Mouse (Mus musculus): ENCODE measurements around the gene Cabp2. TPM values are rescaled to one million over a fixed set of nuclear protein-coding genes. Genes with fewer than 3 reads are reported as not detected.

The Cabp2 gene
- polyA plus RNA-seq, 1 experiment from 2014 or later: not detected

- Histone ChIP-seq H3K4me1 (ENCODE audit: control insufficient read depth, insufficient read depth, low read depth, low read length) (no peaks in the 10 kb centered on the region), H3K4me2 (ENCODE audit: low read length) (no peak overlapping the region), H3K36me3 (ENCODE audit: control insufficient read depth, insufficient read depth, low read length) (no peaks in the 10 kb centered on the region), H3K27me3 (replicated peaks; ENCODE audit: control insufficient read depth, insufficient read depth, low read length) (no peaks in the 10 kb centered on the region), H3K27ac (ENCODE audit: low read depth, low read length) (no peak overlapping the region), H3K9me3 (ENCODE audit: control insufficient read depth, low read length) (no peaks in the 10 kb centered on the region), H3K9ac (ENCODE audit: low read depth, low read length) (no peak overlapping the region), H3K4me3 (ENCODE audit: low read length) (no peak overlapping the region)
- WGBS: 90% methylated on average over 8 of the region's 8 CpGs
- ATAC-seq: no peak
These were observed 10.6 kb upstream of the Cabp2 start for GRCm38 (mm10) chr19:4070756-4071155.

DNA sequence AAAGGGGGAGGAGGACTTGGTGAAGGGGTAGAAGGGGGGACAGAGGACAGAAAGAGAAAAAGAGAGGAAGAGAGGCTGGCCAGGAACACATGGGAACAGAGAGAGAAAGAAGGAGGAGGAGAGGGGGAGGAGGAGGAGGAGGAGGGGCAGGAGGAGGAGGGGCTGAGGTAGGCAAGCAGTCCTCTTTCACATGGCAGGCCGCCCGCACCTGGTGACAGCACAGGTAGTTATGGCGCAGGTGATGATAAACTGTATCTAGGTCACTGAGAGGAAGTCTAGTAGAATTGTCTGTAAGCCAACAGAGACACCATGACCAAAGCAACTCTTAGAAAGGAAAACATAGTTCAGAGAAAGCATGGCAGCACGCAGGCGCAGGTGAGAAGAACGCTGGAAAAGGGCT is 10.0 kb upstream of the Cabp2 start:
- no peak for ATAC-seq
- 98% methylated on average over 6 of the region's 6 CpGs for WGBS
- H3K27me3 ChIP-seq (replicated peaks; ENCODE audit: control insufficient read depth, insufficient read depth, low read length): no peaks in the 10 kb centered on the region
- H3K4me1 ChIP-seq (ENCODE audit: control insufficient read depth, insufficient read depth, low read depth, low read length): no peaks in the 10 kb centered on the region
- H3K4me3 ChIP-seq (ENCODE audit: low read length): no peak overlapping the region
- H3K9me3 ChIP-seq (ENCODE audit: control insufficient read depth, low read length): no peaks in the 10 kb centered on the region
- H3K36me3 ChIP-seq (ENCODE audit: control insufficient read depth, insufficient read depth, low read length): no peaks in the 10 kb centered on the region
- no peak overlapping the region for H3K27ac ChIP-seq (ENCODE audit: low read depth, low read length)
- H3K9ac ChIP-seq (ENCODE audit: low read depth, low read length): no peak overlapping the region
- H3K4me2 ChIP-seq (ENCODE audit: low read length): no peak overlapping the region

GRCm38 (mm10) chr19:4072706-4073424 is 8.5 kb upstream of the Cabp2 start:
- no peak overlapping the region for H3K4me3 ChIP-seq (ENCODE audit: low read length)
- no peak overlapping the region for H3K9ac ChIP-seq (ENCODE audit: low read depth, low read length)
- H3K27ac ChIP-seq (ENCODE audit: low read depth, low read length): no peak overlapping the region
- no peaks in the 10 kb centered on the region for H3K9me3 ChIP-seq (ENCODE audit: control insufficient read depth, low read length)
- H3K27me3 ChIP-seq (replicated peaks; ENCODE audit: control insufficient read depth, insufficient read depth, low read length): no peaks in the 10 kb centered on the region
- H3K36me3 ChIP-seq (ENCODE audit: control insufficient read depth, insufficient read depth, low read length): no peaks in the 10 kb centered on the region
- no peak overlapping the region for H3K4me2 ChIP-seq (ENCODE audit: low read length)
- H3K4me1 ChIP-seq (ENCODE audit: control insufficient read depth, insufficient read depth, low read depth, low read length): no peaks in the 10 kb centered on the region
- WGBS: 82% methylated on average over 6 of the region's 6 CpGs
- no peak for ATAC-seq

- Histone ChIP-seq H3K36me3 (ENCODE audit: control insufficient read depth, insufficient read depth, low read length) (no peaks in the 10 kb centered on the region), H3K27me3 (replicated peaks; ENCODE audit: control insufficient read depth, insufficient read depth, low read length) (no peaks in the 10 kb centered on the region), H3K4me1 (ENCODE audit: control insufficient read depth, insufficient read depth, low read depth, low read length) (no peaks in the 10 kb centered on the region), H3K9ac (ENCODE audit: low read depth, low read length) (no peak overlapping the region), H3K4me2 (ENCODE audit: low read length) (no peak overlapping the region), H3K4me3 (ENCODE audit: low read length) (no peak overlapping the region), H3K9me3 (ENCODE audit: control insufficient read depth, low read length) (no peaks in the 10 kb centered on the region), H3K27ac (ENCODE audit: low read depth, low read length) (no peak overlapping the region)
- no peak for ATAC-seq
- 94% methylated on average over 1 of the region's 1 CpGs for whole genome bisulfite sequencing
These were observed 5.8 kb upstream of the Cabp2 start for GRCm38 (mm10) chr19:4075531-4075930.

GRCm38 (mm10) chr19:4079594-4079993 is 1.8 kb upstream of the Cabp2 start:
- no peak overlapping the region for H3K9ac ChIP-seq (ENCODE audit: low read depth, low read length)
- no peaks in the 10 kb centered on the region for H3K36me3 ChIP-seq (ENCODE audit: control insufficient read depth, insufficient read depth, low read length)
- no peaks in the 10 kb centered on the region for H3K4me1 ChIP-seq (ENCODE audit: control insufficient read depth, insufficient read depth, low read depth, low read length)
- no peak overlapping the region for H3K4me2 ChIP-seq (ENCODE audit: low read length)
- no peaks in the 10 kb centered on the region for H3K9me3 ChIP-seq (ENCODE audit: control insufficient read depth, low read length)
- ATAC-seq: no peak
- no peak overlapping the region for H3K27ac ChIP-seq (ENCODE audit: low read depth, low read length)
- H3K4me3 ChIP-seq (ENCODE audit: low read length): no peak overlapping the region
- no peaks in the 10 kb centered on the region for H3K27me3 ChIP-seq (replicated peaks; ENCODE audit: control insufficient read depth, insufficient read depth, low read length)
- WGBS: 78% methylated on average over 1 of the region's 1 CpGs

- H3K4me3 ChIP-seq (ENCODE audit: low read length): no peak overlapping the region
- H3K27ac ChIP-seq (ENCODE audit: low read depth, low read length): no peak overlapping the region
- H3K9ac ChIP-seq (ENCODE audit: low read depth, low read length): no peak overlapping the region
- H3K27me3 ChIP-seq (replicated peaks; ENCODE audit: control insufficient read depth, insufficient read depth, low read length): no peaks in the 10 kb centered on the region
- H3K4me2 ChIP-seq (ENCODE audit: low read length): no peak overlapping the region
- no peaks in the 10 kb centered on the region for H3K36me3 ChIP-seq (ENCODE audit: control insufficient read depth, insufficient read depth, low read length)
- H3K9me3 ChIP-seq (ENCODE audit: control insufficient read depth, low read length): no peaks in the 10 kb centered on the region
- WGBS: 63% methylated on average over 8 of the region's 8 CpGs
- H3K4me1 ChIP-seq (ENCODE audit: control insufficient read depth, insufficient read depth, low read depth, low read length): no peaks in the 10 kb centered on the region
- no peak for ATAC-seq
These were observed 818 bp upstream of the Cabp2 start for GRCm38 (mm10) chr19:4080511-4081009.

DNA sequence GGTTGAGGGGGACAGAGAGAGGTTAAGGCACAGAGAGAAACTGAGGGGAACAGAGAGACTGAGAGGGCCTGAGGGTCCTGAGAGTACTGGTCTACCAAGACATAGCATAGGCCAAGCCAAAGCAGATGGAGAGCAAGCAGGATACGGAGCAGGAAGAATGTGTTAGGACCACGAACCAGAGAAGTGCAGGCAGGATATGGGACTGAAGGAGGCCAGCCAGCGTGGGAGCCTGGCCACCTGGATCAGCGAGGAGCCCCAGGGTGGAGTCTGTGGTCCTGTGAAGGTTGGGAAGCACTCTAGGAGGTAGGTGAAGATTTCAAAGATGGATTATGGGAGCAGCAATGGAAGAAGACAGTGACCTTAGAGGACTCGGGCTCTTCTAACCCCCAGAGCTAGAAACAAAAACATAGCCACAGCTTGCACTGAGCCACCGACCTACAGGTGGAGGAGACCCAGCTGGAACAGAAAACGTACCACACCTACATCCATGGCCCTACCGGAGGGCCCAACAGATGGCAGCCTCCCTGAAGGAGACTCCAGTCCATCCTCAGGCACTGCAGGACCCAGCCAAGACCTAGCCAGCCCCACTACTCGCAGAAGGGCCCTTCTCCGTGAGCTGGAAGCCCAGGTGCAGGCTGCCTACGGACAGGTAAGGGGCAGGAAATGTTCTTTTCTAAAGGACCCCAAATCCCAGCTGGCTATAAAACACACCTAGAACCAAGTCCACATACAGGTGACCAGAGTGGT is 1.0 kb downstream of the Cabp2 start:
- Histone ChIP-seq H3K4me2 (ENCODE audit: low read length) (no peak overlapping the region), H3K36me3 (ENCODE audit: control insufficient read depth, insufficient read depth, low read length) (no peaks in the 10 kb centered on the region), H3K4me3 (ENCODE audit: low read length) (no peak overlapping the region), H3K4me1 (ENCODE audit: control insufficient read depth, insufficient read depth, low read depth, low read length) (no peaks in the 10 kb centered on the region), H3K9ac (ENCODE audit: low read depth, low read length) (no peak overlapping the region), H3K9me3 (ENCODE audit: control insufficient read depth, low read length) (no peaks in the 10 kb centered on the region), H3K27ac (ENCODE audit: low read depth, low read length) (no peak overlapping the region), H3K27me3 (replicated peaks; ENCODE audit: control insufficient read depth, insufficient read depth, low read length) (no peaks in the 10 kb centered on the region)
- WGBS: 84% methylated on average over 11 of the region's 11 CpGs
- no peak for ATAC-seq

DNA sequence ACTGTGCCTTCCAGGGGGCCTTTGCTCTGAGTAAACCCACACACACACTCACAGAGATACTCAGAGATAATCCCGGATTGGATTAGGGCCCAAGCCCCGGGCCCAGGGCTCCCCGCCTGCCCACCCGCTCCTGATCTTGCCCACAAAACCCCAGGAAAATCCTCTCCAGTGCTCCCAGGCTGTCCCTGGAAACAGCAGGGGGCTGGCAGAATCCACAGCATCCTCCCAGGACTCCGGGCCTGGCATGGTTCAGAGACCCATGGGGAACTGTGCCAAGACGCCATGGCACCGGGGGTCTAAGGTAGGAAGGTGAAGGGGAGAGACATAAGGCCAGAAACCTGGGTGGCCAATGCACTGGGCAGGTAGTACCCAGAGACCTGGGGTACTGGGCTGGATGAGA is 1.9 kb downstream of the Cabp2 start:
- WGBS: 76% methylated on average over 7 of the region's 7 CpGs
- ATAC-seq: no peak
- H3K9ac ChIP-seq (ENCODE audit: low read depth, low read length): no peak overlapping the region

DNA sequence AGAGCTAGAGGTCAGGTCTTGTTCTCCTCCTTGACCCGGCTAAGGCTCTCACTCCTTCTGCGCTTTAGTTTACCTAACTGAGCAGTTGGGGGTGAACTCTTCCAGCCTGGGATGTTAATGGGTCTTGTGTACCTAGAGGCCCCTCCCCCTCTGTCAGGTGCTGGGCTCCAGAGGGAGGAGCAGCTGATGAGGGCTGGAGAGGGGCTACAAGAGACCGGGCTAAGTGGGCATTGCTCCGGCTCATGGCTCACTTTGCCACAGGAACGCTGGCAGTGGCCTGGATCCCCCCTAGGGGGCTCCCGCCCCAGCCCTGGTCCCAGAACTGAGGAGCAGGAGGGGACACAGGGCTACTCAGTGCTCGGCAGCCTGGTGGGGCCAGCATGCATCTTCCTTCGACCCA is 2.4 kb downstream of the Cabp2 start:
- H3K27ac ChIP-seq (ENCODE audit: low read depth, low read length): no peak overlapping the region
- H3K27me3 ChIP-seq (replicated peaks; ENCODE audit: control insufficient read depth, insufficient read depth, low read length): no peaks in the 10 kb centered on the region
- H3K4me1 ChIP-seq (ENCODE audit: control insufficient read depth, insufficient read depth, low read depth, low read length): no peaks in the 10 kb centered on the region
- no peak overlapping the region for H3K4me3 ChIP-seq (ENCODE audit: low read length)
- no peak overlapping the region for H3K4me2 ChIP-seq (ENCODE audit: low read length)
- no peaks in the 10 kb centered on the region for H3K9me3 ChIP-seq (ENCODE audit: control insufficient read depth, low read length)
- H3K36me3 ChIP-seq (ENCODE audit: control insufficient read depth, insufficient read depth, low read length): no peaks in the 10 kb centered on the region
- no peak for ATAC-seq
- no peak overlapping the region for H3K9ac ChIP-seq (ENCODE audit: low read depth, low read length)
- WGBS: 37% methylated on average over 8 of the region's 8 CpGs

More for the DNA sequence above, 1.9 kb downstream of the Cabp2 start:
- Histone ChIP-seq H3K4me2 (ENCODE audit: low read length) (no peak overlapping the region), H3K9me3 (ENCODE audit: control insufficient read depth, low read length) (no peaks in the 10 kb centered on the region), H3K4me1 (ENCODE audit: control insufficient read depth, insufficient read depth, low read depth, low read length) (no peaks in the 10 kb centered on the region), H3K27ac (ENCODE audit: low read depth, low read length) (no peak overlapping the region), H3K27me3 (replicated peaks; ENCODE audit: control insufficient read depth, insufficient read depth, low read length) (no peaks in the 10 kb centered on the region), H3K4me3 (ENCODE audit: low read length) (no peak overlapping the region), H3K36me3 (ENCODE audit: control insufficient read depth, insufficient read depth, low read length) (no peaks in the 10 kb centered on the region)
